Mouse (Mus musculus) heart, embryonic 10.5 days (tissue): ENCODE measurements around the gene Olfr612. TPM values are rescaled to one million over a fixed set of nuclear protein-coding genes. Genes with fewer than 3 reads are reported as not detected.
"Not testable (repeated sequence)": the region's sequence is repeated elsewhere in the genome, so short reads cannot be mapped to it uniquely, and the experiment has no call there.

Experiments
- DNase-seq: peaks from one replicate; pipeline ENCODE4 v3.0.0-alpha.2; 2017; ENCODE audit warnings: low spot score
- H3K27ac ChIP-seq: fragments of 300-500 bp; sonication (generic); 2 replicates; pipeline ENCODE4 v1.5.1; 2016; ENCODE audit warnings: mild to moderate bottlenecking
- H3K27me3 ChIP-seq: fragments of 300-500 bp; sonication (generic); 2 replicates; pipeline ENCODE4 v1.6.1; 2016; ENCODE audit warnings: mild to moderate bottlenecking; ENCODE audit not compliant: poor library complexity, insufficient read depth, severe bottlenecking
- H3K36me3 ChIP-seq: fragments of 300-500 bp; sonication (generic); 2 replicates; pipeline ENCODE4 v1.6.1; 2016; ENCODE audit warnings: mild to moderate bottlenecking, moderate library complexity
- H3K4me1 ChIP-seq: fragments of 300-500 bp; sonication (generic); 2 replicates; pipeline ENCODE4 v1.6.1; 2016; ENCODE audit warnings: mild to moderate bottlenecking
- H3K4me3 ChIP-seq: fragments of 300-500 bp; sonication (generic); 2 replicates; pipeline ENCODE4 v1.5.1; 2016; ENCODE audit warnings: mild to moderate bottlenecking, moderate library complexity
- H3K9me3 ChIP-seq: fragments of 300-500 bp; sonication (generic); 2 replicates; pipeline ENCODE4 v1.6.1; 2016; ENCODE audit warnings: mild to moderate bottlenecking, moderate library complexity
- WGBS: fragments of 180-500 bp; shearing (Covaris S2); methylation state at CpG from one replicate; pipeline ENCODE4 v1.1.7; 2016; 5-methylcytosine and 5-hydroxymethylcytosine counted together
- microRNA-seq: library from miRNA; unstranded; fragments of <30 nt; microRNA quantifications from one replicate; pipeline ENCODE4, GENCODE M21; 2017
- polyA plus RNA-seq: library from polyadenylated mRNA; unstranded; fragments of >200 nt; fragmentation: Nextera tagmentation; extraction: Ambion mirVana; gene quantifications from 2 replicates; pipeline ENCODE4 v1.2.1, GENCODE M21; 2016

Gene Olfr612
- not detected in 2 replicates for polyA plus RNA-seq

DNA sequence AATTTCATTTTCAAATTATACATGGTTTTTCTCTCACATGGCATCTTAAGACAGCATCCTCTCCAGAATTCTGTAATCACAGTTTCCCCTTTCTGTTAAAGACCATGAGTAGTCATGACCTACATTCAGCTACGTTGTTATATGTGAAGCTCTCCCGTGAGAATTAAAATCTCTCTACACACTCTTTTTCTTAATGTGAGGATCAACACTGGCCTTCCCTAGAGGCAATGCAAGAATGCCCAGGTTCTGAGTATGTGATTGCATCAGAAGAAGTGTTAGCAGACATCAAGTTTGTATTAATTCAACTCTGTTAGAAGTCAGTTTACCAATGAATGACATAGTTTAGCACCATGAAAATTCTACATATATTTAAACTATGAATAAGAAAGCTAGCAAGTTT is at the start of gene Olfr612:
Gene Olfr612 (minus strand): TSS at position 101 of the 400 bp plus-strand sequence.
- not testable (repeated sequence) for DNase-seq, H3K27ac ChIP-seq

DNA sequence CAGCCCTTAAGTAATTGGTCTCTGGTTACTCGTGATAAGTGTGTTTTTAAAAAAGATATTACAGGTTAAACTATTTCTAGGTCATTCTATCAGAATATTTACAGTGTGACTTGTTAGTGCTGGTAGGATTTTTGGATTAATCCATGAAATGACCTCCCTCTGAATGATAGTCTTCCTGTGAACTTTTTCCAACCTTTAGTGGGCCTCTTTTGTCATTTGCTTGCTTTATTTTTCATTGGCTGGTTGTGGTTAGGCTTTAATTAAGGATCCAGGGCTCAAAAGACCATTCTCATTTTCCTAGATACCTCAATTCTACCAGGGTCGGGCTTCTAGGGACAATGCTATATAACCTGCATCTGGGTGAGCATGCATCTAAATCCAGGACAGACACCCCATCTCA is 47.3 kb upstream of the Olfr612 start, which contains the start of gene Olfr618:
Gene Olfr618 (plus strand): TSS at position 301 of the 400 bp plus-strand sequence.
- H3K27ac ChIP-seq, result no peak within 1 kb of the TSS
- H3K4me1 ChIP-seq, result no peaks in the 10 kb centered on the region
- H3K9me3 ChIP-seq, result no peaks in the 10 kb centered on the region
- no peaks in the 10 kb centered on the region for H3K36me3 ChIP-seq
- H3K27me3 ChIP-seq, result no peaks in the 10 kb centered on the region
- no peak for DNase-seq
- H3K4me3 ChIP-seq, result no peak within 1 kb of the TSS
- 53% methylated on average over 2 of the region's 2 CpGs for WGBS

More for the DNA sequence above, at the start of gene Olfr612:
- H3K9me3 ChIP-seq, H3K4me3 ChIP-seq, H3K36me3 ChIP-seq, H3K4me1 ChIP-seq, H3K27me3 ChIP-seq: not testable (repeated sequence)
- 82% methylated on average over 2 of the region's 2 CpGs for WGBS

DNA sequence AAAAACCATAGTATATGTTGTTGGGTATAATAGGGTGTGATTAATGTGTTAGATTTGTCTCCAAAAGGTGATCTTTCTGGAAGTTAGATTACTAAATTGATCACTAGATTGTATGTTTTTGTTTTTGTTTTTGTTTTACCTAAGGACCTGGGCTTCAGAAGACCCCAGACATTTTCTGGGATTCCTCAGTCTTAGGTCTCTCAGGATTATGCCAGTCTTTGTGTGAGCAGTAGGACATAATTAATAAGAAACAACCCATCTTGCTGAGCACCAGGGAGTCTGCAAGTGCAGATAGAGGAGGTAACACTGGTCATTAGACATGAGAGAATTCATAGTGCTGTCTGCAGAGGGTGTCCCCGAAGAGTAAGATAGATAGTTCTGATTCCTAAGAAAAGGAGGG is 30.2 kb upstream of the Olfr612 start, which contains the start of gene Olfr617:
Gene Olfr617 (plus strand): TSS at position 301 of the 400 bp plus-strand sequence.
- no peaks in the 10 kb centered on the region for H3K27me3 ChIP-seq
- WGBS, result 88% methylated on average over 1 of the region's 1 CpGs
- no peaks in the 10 kb centered on the region for H3K9me3 ChIP-seq
- no peak within 1 kb of the TSS for H3K4me3 ChIP-seq
- no peak within 1 kb of the TSS for H3K27ac ChIP-seq
- no peaks in the 10 kb centered on the region for H3K36me3 ChIP-seq
- peaks cover 3% of the 10 kb centered on the region; the same call in 1 of the 2 replicates for H3K4me1 ChIP-seq
- DNase-seq, result no peak

DNA sequence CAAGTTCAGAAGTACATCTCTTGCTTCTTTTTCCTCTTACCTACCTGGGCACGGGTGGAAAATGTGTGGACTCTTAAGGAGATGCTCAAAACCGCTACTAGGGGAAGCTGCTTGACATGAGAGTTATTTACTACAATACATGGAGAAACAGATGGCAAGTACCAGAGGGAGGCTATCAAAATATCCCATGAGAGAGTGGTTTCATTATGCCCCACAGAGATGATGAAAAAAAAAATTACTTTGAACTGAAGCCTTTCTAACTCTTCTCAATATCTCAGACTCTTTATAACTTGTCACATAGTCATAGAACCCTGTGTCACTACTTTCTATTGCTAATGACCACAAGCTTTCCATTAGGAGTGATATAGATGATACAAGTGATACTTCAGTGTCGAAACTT is 26.5 kb upstream of the Olfr612 start, which contains the start of gene Olfr616:
Gene Olfr616 (minus strand): TSS at position 101 of the 400 bp plus-strand sequence.
- H3K27ac ChIP-seq, result no peak within 1 kb of the TSS
- WGBS, result 76% methylated on average over 3 of the region's 3 CpGs
- no peaks in the 10 kb centered on the region for H3K27me3 ChIP-seq
- no peaks in the 10 kb centered on the region for H3K9me3 ChIP-seq
- H3K4me3 ChIP-seq, result no peak within 1 kb of the TSS
- no peaks in the 10 kb centered on the region for H3K36me3 ChIP-seq
- no peak for DNase-seq
- H3K4me1 ChIP-seq, result peaks cover 3% of the 10 kb centered on the region; the same call in 1 of the 2 replicates

DNA sequence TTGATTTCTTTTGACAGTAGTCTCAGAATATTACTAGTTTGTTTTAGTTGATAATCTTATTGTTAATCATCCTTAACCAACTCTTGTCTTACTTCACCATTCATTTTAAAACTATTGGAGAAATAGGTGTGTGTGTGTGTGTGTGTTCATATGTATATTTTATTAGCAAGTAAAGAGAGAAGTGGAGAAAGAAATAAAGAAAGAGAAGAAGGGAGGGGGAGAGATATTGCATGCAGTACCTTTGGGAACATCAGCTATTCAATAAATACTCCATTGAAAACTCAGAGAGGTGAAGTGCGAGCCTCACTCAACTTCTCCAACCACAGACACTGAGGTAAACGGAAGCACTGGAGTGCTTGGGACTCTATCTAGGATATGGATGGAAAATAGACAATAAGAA is 13.3 kb upstream of the Olfr612 start, which contains the start of gene Olfr615:
Gene Olfr615 (plus strand): TSS at position 301 of the 400 bp plus-strand sequence.
- Histone ChIP-seq H3K4me3 (no peak within 1 kb of the TSS), H3K9me3 (no peaks in the 10 kb centered on the region), H3K4me1 (no peaks in the 10 kb centered on the region), H3K27ac (no peak within 1 kb of the TSS), H3K36me3 (no peaks in the 10 kb centered on the region), H3K27me3 (no peaks in the 10 kb centered on the region)
- no peak for DNase-seq
- WGBS, result 75% methylated on average over 2 of the region's 2 CpGs

DNA sequence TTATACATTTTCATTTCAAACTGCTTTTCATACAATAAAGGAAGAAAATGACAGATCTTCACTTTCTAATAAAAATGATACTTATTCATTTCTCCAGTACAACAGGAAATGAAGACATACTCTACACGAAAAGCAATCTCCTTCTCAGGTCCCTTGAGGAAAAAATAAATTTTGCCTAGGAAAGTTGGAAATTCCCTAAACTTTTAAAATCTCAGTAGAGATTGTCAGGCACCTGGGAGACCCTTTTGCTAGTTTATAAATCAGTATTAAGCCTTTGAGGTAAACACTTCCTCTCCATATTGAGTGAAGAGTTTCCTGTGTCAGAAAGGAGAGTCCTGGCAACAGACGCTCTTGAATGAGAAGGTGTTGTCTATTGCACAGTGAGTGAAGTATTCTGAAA is 5.3 kb upstream of the Olfr612 start, which contains the start of gene Olfr613:
Gene Olfr613 (plus strand): TSS at position 301 of the 400 bp plus-strand sequence.
- Histone ChIP-seq H3K36me3 (no peaks in the 10 kb centered on the region), H3K27ac (no peak within 1 kb of the TSS), H3K4me3 (no peak within 1 kb of the TSS), H3K27me3 (no peaks in the 10 kb centered on the region), H3K4me1 (no peaks in the 10 kb centered on the region), H3K9me3 (no peaks in the 10 kb centered on the region)
- no peak for DNase-seq
- 80% methylated on average over 2 of the region's 2 CpGs for WGBS

DNA sequence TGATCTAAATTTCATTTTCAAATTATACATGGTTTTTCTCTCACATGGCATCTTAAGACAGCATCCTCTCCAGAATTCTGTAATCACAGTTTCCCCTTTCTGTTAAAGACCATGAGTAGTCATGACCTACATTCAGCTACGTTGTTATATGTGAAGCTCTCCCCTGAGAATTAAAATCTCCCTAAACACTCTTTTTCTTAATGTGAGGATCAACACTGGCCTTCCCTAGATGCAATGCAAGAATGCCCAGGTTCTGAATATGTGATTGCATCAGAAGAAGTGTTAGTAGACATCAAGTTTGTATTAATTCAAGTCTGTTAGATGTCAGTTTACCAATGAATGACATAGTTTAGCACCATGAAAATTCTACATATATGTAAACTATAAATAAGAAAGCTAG is 21.8 kb downstream of the Olfr612 start, which contains the start of gene Olfr611:
Gene Olfr611 (minus strand): TSS at position 101 of the 400 bp plus-strand sequence.
- H3K9me3 ChIP-seq, DNase-seq, H3K27ac ChIP-seq, H3K36me3 ChIP-seq, H3K4me1 ChIP-seq, H3K27me3 ChIP-seq, H3K4me3 ChIP-seq: not testable (repeated sequence)
- WGBS, result 60% methylated on average over 1 of the region's 1 CpGs

DNA sequence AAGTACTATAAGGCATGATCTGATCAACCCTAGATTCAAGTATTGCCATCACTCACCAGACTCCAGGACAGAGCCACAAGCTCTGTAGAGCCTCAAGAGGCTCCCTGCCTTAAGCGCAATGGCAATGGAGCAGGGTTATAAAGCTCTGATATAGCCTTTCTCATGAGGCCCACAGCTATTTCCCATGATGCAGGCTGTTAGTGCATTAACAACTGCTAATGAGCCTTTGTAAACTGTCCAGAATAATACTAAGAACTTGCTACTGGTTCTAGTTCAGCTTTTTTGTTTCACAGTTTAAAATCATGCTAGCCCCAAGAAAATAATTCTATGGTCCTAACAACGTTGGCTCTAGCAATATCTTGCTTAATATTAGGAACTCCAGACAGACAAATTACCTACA is 30.5 kb downstream of the Olfr612 start, which contains the start of gene Olfr610:
Gene Olfr610 (minus strand): TSS at position 101 of the 400 bp plus-strand sequence.
- H3K27me3 ChIP-seq, result no peaks in the 10 kb centered on the region
- no peaks in the 10 kb centered on the region for H3K4me1 ChIP-seq
- no peak within 1 kb of the TSS for H3K4me3 ChIP-seq
- no peak within 1 kb of the TSS for H3K27ac ChIP-seq
- WGBS, result 75% methylated on average over 2 of the region's 2 CpGs
- H3K9me3 ChIP-seq, result no peaks in the 10 kb centered on the region
- no peaks in the 10 kb centered on the region for H3K36me3 ChIP-seq
- no peak for DNase-seq

DNA sequence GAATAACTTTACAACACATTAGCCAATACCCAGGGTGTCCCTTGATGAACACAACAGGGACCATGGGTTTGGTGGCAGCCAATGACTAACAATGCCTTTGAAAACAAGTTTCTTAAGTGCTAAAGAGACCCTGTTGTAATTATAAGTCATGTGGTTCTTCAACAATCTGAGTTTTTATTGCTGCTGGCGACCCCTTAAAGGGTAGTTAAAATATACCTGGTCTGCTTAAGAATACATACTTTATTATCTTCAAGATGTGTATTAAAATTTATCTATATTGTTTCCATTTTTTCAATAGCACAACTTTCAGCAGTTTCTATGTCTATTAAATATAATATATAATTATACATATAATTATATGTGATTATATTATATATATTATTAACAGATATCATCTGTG is 44.6 kb downstream of the Olfr612 start, which contains the start of gene Olfr609:
Gene Olfr609 (minus strand): TSS at position 101 of the 400 bp plus-strand sequence.
- Histone ChIP-seq H3K27me3 (no peaks in the 10 kb centered on the region), H3K4me1 (no peaks in the 10 kb centered on the region), H3K4me3 (no peak within 1 kb of the TSS), H3K9me3 (no peaks in the 10 kb centered on the region), H3K27ac (no peak within 1 kb of the TSS), H3K36me3 (no peaks in the 10 kb centered on the region)
- no peak for DNase-seq
- WGBS, result 56% methylated on average over 1 of the region's 1 CpGs

Small RNA genes lying within 50 kb of the gene (microRNA-seq; reads per million reads assigned to microRNA genes)
- not detected for gene Gm26506

Other genes starting within 250 kb of the Olfr612 start
- gene Olfr596, start 237.1 kb downstream of the Olfr612 start, polyA plus RNA-seq, result not detected in 2 replicates
- not detected in 2 replicates for gene Olfr597, start 226.4 kb downstream of the Olfr612 start, polyA plus RNA-seq
- not detected in 2 replicates for gene Olfr598, start 219.1 kb downstream of the Olfr612 start, polyA plus RNA-seq
- gene Olfr599, start 206.8 kb downstream of the Olfr612 start, polyA plus RNA-seq, result not detected in 2 replicates
- not detected in 2 replicates for gene Olfr600, start 193.0 kb downstream of the Olfr612 start, polyA plus RNA-seq
- gene Olfr601, start 180.1 kb downstream of the Olfr612 start, polyA plus RNA-seq, result not detected in 2 replicates
- gene Olfr603, start 156.5 kb downstream of the Olfr612 start, polyA plus RNA-seq, result not detected in 2 replicates
- gene Usp17lc, start 127.6 kb downstream of the Olfr612 start, polyA plus RNA-seq, result not detected in 2 replicates
- not detected in 2 replicates for gene Olfr605, start 97.3 kb downstream of the Olfr612 start, polyA plus RNA-seq
- not detected in 2 replicates for gene Olfr606, start 93.7 kb downstream of the Olfr612 start, polyA plus RNA-seq
- not detected in 2 replicates for gene Olfr607, start 78.6 kb downstream of the Olfr612 start, polyA plus RNA-seq
- gene Olfr608, start 72.8 kb downstream of the Olfr612 start, polyA plus RNA-seq, result 0.14 TPM in 1 of 2 replicates, not detected in the other
- gene Olfr609, start 44.7 kb downstream of the Olfr612 start, polyA plus RNA-seq, result not detected in 2 replicates
- not detected in 2 replicates for gene Olfr610, start 30.6 kb downstream of the Olfr612 start, polyA plus RNA-seq
- not detected in 2 replicates for gene Olfr611, start 21.9 kb downstream of the Olfr612 start, polyA plus RNA-seq
- not detected in 2 replicates for gene Olfr613, start 5.4 kb upstream of the Olfr612 start, polyA plus RNA-seq
- gene Olfr615, start 13.4 kb upstream of the Olfr612 start, polyA plus RNA-seq, result not detected in 2 replicates
- gene Olfr616, start 26.4 kb upstream of the Olfr612 start, polyA plus RNA-seq, result not detected in 2 replicates
- gene Olfr617, start 30.3 kb upstream of the Olfr612 start, polyA plus RNA-seq, result not detected in 2 replicates
- gene Olfr618, start 47.4 kb upstream of the Olfr612 start, polyA plus RNA-seq, result not detected in 2 replicates
- gene Olfr619, start 57.9 kb upstream of the Olfr612 start, polyA plus RNA-seq, result not detected in 2 replicates
- gene Olfr620, start 69.8 kb upstream of the Olfr612 start, polyA plus RNA-seq, result not detected in 2 replicates
- gene Olfr622, start 100.0 kb upstream of the Olfr612 start, polyA plus RNA-seq, result not detected in 2 replicates
- gene Olfr623, start 121.0 kb upstream of the Olfr612 start, polyA plus RNA-seq, result not detected in 2 replicates
- gene Olfr624, start 128.5 kb upstream of the Olfr612 start, polyA plus RNA-seq, result not detected in 2 replicates
- not detected in 2 replicates for gene Olfr625-ps1, start 140.0 kb upstream of the Olfr612 start, polyA plus RNA-seq
- gene Olfr243, start 172.0 kb upstream of the Olfr612 start, polyA plus RNA-seq, result not detected in 2 replicates
- not detected in 2 replicates for gene Olfr628, start 187.7 kb upstream of the Olfr612 start, polyA plus RNA-seq
- not detected in 2 replicates for gene Olfr629, start 202.2 kb upstream of the Olfr612 start, polyA plus RNA-seq
- gene Olfr630, start 214.6 kb upstream of the Olfr612 start, polyA plus RNA-seq, result not detected in 2 replicates
- not detected in 2 replicates for gene Olfr69, start 228.9 kb upstream of the Olfr612 start, polyA plus RNA-seq
- gene Olfr68, start 237.0 kb upstream of the Olfr612 start, polyA plus RNA-seq, result not detected in 2 replicates
- not detected in 2 replicates for gene Olfr67, start 249.1 kb upstream of the Olfr612 start, polyA plus RNA-seq